Mouse (Mus musculus) heart, adult 2 months (tissue): ENCODE data around the gene Psmc1. TPM values are rescaled to one million over a fixed set of nuclear protein-coding genes. Genes with fewer than 3 reads are reported as not detected.
A peak's percentile ranks its signal among the peaks of the same experiment; 100 is the strongest.

Source experiments
- DNase-seq, 2 experiments: peaks; one replicate each; pipeline ENCODE4 v3.0.0; 2021
- H3K27ac ChIP-seq: fragments of 200-600 bp; 2 replicates; pipeline ENCODE4 v1.8.1; 2022
- H3K27me3 ChIP-seq: fragments of 200-500 bp; 2 replicates; pipeline ENCODE4 v1.6.1; 2012; ENCODE audit warnings: mild to moderate bottlenecking, low read length, inconsistent platforms, mixed read lengths; ENCODE audit not compliant: control insufficient read depth, insufficient read depth
- H3K36me3 ChIP-seq: fragments of 200-500 bp; 2 replicates; pipeline ENCODE4 v1.6.1; 2012; ENCODE audit warnings: low read length, inconsistent platforms; ENCODE audit not compliant: control insufficient read depth, insufficient read depth
- H3K4me1 ChIP-seq: fragments of 200-500 bp; 2 replicates; pipeline ENCODE4 v1.6.1; 2011; ENCODE audit warnings: low read length; ENCODE audit not compliant: control insufficient read depth, insufficient read depth
- H3K4me3 ChIP-seq: fragments of 200-600 bp; 2 replicates; pipeline ENCODE4 v1.8.1; 2022
- H3K79me2 ChIP-seq: fragments of 200-500 bp; replicated peaks from 2 replicates; pipeline ENCODE4 v1.6.1; 2012; ENCODE audit warnings: mild to moderate bottlenecking, inconsistent platforms, low read length, moderate library complexity, mixed read lengths; ENCODE audit not compliant: control insufficient read depth, insufficient read depth
- H3K9ac ChIP-seq: fragments of 200-500 bp; 2 replicates; pipeline ENCODE4 v1.6.1; 2012; ENCODE audit warnings: low read depth, mild to moderate bottlenecking, control low read depth, inconsistent platforms, low read length, mixed read lengths
- CTCF ChIP-seq: fragments of 200-600 bp; IDR thresholded peaks from 2 replicates; pipeline ENCODE4 v1.8.1; 2022; ENCODE audit warnings: antibody characterized with exemption, mild to moderate bottlenecking, moderate library complexity
- EP300 ChIP-seq: fragments of 200-500 bp; IDR thresholded peaks from 2 replicates; pipeline ENCODE4 v1.6.1; 2011; ENCODE audit warnings: low read depth, low read length, control low read depth; ENCODE audit not compliant: insufficient read depth
- POLR2A ChIP-seq: fragments of 200-500 bp; IDR thresholded peaks from 2 replicates; pipeline ENCODE4 v1.6.1; 2011; ENCODE audit warnings: mild to moderate bottlenecking, low read depth, low read length, control low read depth; ENCODE audit not compliant: insufficient read depth
- WGBS: fragments of 180-500 bp; shearing (Covaris S2); methylation state at CpG from one replicate; pipeline ENCODE4 v1.1.7; 2018; 5-methylcytosine and 5-hydroxymethylcytosine counted together
- intact Hi-C: fragments of 180-260 bp; cut with DNase I; formaldehyde crosslinking; loops from one replicate; pipeline ENCODE4 v1.15.1; 2025
- long read RNA-seq: library from polyadenylated mRNA; stranded (forward); transcript quantifications from one replicate; pipeline ENCODE4 v2.0.0, GENCODE M21; 2021
- polyA plus RNA-seq: library from polyadenylated mRNA; depleted of rRNA; stranded (reverse); fragments of >200 nt; gene quantifications from 2 replicates; pipeline ENCODE4 v1.2.3, GENCODE M21; 2012; rRNA removed
- total RNA-seq, 2 experiments: library from RNA; stranded (reverse); gene quantifications; 2 replicates each; pipeline ENCODE4 v1.2.3; 2021

Psmc1 gene
- total RNA-seq (100 to 1,000 TPM; 124 to 132 TPM), polyA plus RNA-seq (40.8 and 61.1 TPM in 2 replicates)
- long read RNA-seq, transcript Psmc1-201 (11 exons, 1,591 nt): major isoform, 121 of 138 reads
- long read RNA-seq, partial matches to known transcripts: 11 of 138 reads
- long read RNA-seq, other reads (novel, unspliced or antisense): 5 of 138 reads

DNA sequence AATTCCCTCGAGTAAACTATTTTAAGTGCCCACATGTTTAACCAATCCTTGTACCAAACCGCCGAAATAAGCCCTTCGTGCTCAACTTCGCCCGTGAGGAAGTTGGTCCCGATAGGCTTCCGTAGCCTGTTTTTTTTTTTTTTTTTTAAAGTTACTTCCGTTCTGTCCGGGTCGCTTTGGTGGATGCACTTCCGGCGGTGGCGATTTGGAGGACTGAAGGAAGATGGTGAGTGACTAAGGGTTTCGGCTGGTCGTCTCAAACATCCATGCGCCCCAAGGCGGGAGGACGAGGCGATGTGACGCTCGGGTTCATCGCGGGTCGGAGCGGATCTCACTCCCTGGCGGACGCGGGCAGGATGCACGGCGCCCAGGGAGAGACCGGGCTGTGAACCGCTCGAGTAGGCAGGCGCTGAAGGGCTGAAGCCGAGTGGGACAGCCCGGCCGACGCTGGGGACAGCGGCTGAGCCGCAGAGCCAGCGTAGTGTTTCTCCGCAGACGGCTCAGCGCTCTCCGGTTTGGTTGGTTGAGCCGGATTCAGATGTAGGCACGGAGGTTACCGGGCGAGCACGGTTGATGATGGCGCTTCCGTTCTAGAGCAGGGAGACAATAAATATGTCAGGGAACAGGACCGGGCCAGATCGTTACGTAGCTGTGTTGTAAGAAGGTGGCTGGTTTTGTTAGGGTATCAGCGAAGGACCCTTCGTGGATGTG is at the start of gene Psmc1:
TSS of gene Psmc1 (plus strand) at position 169 of the 711 bp plus-strand sequence.
- no peaks in the 10 kb centered on the region for H3K27me3 ChIP-seq
- TF ChIP-seq EP300 (peak; percentile 77), CTCF (peak; percentile 12; the same call in 1 of the 2 replicates), POLR2A (peak; percentile 90)
- H3K27ac ChIP-seq: peak within 1 kb of the TSS; percentile 81
- under 1% methylated on average over 58 of the region's 58 CpGs for WGBS
- H3K9ac ChIP-seq: peak within 1 kb of the TSS; percentile 99
- DNase-seq: peak; percentile 81 to 82
- peaks cover 7% of the 10 kb centered on the region; the same call in 1 of the 2 replicates for H3K79me2 ChIP-seq
- peak within 1 kb of the TSS; percentile 91 for H3K4me3 ChIP-seq
- H3K4me1 ChIP-seq: peaks cover 4% of the 10 kb centered on the region
- H3K36me3 ChIP-seq: no peaks in the 10 kb centered on the region; the same call in 1 of the 2 replicates
- intact Hi-C loops: loop anchor here (5.0 kb wide), 1 partner anchor 1013 kb away; no protein-coding TSS in a partner anchor

- intact Hi-C loops: no loop called here
- Histone ChIP-seq H3K27ac (no peak overlapping the region), H3K79me2 (no peaks in the 10 kb centered on the region), H3K4me1 (no peaks in the 10 kb centered on the region; the same call in 1 of the 2 replicates), H3K4me3 (no peak overlapping the region), H3K36me3 (no peaks in the 10 kb centered on the region), H3K27me3 (no peaks in the 10 kb centered on the region), H3K9ac (no peak overlapping the region)
- TF ChIP-seq CTCF (no peak), EP300 (no peak), POLR2A (no peak)
- no peak for DNase-seq
- 75% methylated on average over 10 of the region's 10 CpGs for WGBS
Measured at GRCm38 (mm10) chr12:100061071-100061470, 48.9 kb upstream of the Psmc1 start.

- TF ChIP-seq CTCF (no peak), POLR2A (no peak), EP300 (no peak)
- H3K27me3 ChIP-seq: no peaks in the 10 kb centered on the region
- H3K79me2 ChIP-seq: no peaks in the 10 kb centered on the region
- H3K36me3 ChIP-seq: no peaks in the 10 kb centered on the region
- no peaks in the 10 kb centered on the region; the same call in 1 of the 2 replicates for H3K4me1 ChIP-seq
- peak in 1 of 2 experiments; percentile 23 for DNase-seq
- no peak overlapping the region for H3K27ac ChIP-seq
- H3K4me3 ChIP-seq: no peak overlapping the region
- H3K9ac ChIP-seq: no peak overlapping the region
- intact Hi-C loops: no loop called here
Measured at GRCm38 (mm10) chr12:100061826-100062225, 48.1 kb upstream of the Psmc1 start.

DNA sequence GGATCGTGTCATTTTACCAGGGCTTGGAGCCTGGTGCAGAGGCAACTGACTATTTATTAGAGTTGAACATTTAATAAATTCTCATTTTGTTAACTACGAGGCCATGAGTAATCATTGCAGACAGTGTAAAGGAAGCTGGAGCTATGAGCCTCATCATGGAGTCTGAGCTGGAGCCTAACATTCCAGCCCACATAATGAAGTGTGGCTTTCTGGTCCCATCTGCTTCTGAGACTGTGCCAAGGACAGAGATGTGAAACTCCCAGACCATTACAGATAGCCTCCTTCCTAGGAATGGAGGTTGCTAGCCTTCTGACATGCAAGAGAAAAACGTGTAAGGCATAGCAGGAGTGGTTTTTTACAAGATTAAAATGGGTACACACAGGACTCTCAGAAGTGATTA is 47.4 kb upstream of the Psmc1 start:
- WGBS: 64% methylated on average over 3 of the region's 3 CpGs
- H3K27me3 ChIP-seq: no peaks in the 10 kb centered on the region
- no peak for TF ChIP-seq POLR2A
- no peak for TF ChIP-seq CTCF
- no peak for TF ChIP-seq EP300
- H3K4me1 ChIP-seq: no peaks in the 10 kb centered on the region; the same call in 1 of the 2 replicates
- no peak for DNase-seq
- H3K79me2 ChIP-seq: no peaks in the 10 kb centered on the region
- no peaks in the 10 kb centered on the region for H3K36me3 ChIP-seq
- no peak overlapping the region for H3K27ac ChIP-seq
- no peak overlapping the region for H3K9ac ChIP-seq
- H3K4me3 ChIP-seq: no peak overlapping the region
- intact Hi-C loops: no loop called here

DNA sequence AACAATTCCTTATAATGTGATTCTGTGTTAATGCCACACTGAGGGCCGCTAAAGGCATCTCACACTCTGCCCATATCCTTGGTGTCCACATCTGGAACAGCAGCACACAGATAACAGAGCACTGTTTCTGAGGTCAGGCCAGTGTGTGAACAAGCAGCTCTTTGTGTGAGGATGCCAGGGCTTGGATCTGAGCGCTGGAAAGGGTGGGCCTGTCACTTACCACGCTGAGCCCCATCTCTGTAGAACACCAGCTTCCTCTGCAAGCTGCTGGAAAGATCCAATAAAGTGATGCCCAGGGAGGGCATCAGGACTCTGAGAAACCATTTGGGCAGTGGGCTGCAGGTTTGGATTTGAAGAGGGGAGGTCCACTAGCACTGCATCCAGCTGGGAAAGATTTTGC is 44.8 kb upstream of the Psmc1 start:
- Histone ChIP-seq H3K27me3 (no peaks in the 10 kb centered on the region), H3K79me2 (no peaks in the 10 kb centered on the region), H3K4me1 (no peaks in the 10 kb centered on the region; the same call in 1 of the 2 replicates), H3K4me3 (no peak overlapping the region), H3K36me3 (no peaks in the 10 kb centered on the region), H3K27ac (no peak overlapping the region), H3K9ac (no peak overlapping the region)
- TF ChIP-seq EP300 (no peak), POLR2A (no peak), CTCF (no peak)
- WGBS: 60% methylated on average over 3 of the region's 3 CpGs
- no peak for DNase-seq
- intact Hi-C loops: no loop called here

GRCm38 (mm10) chr12:100067477-100067876 is 42.5 kb upstream of the Psmc1 start:
- TF ChIP-seq CTCF (no peak), EP300 (no peak), POLR2A (no peak)
- Histone ChIP-seq H3K36me3 (no peaks in the 10 kb centered on the region), H3K9ac (no peak overlapping the region), H3K27me3 (no peaks in the 10 kb centered on the region), H3K4me3 (no peak overlapping the region), H3K4me1 (peaks cover 1% of the 10 kb centered on the region; the same call in 1 of the 2 replicates), H3K79me2 (no peaks in the 10 kb centered on the region), H3K27ac (no peak overlapping the region)
- DNase-seq: peak in 1 of 2 experiments; percentile 42
- WGBS: 72% methylated on average over 5 of the region's 5 CpGs
- intact Hi-C loops: no loop called here
